Mouse (Mus musculus) left cerebral cortex, postnatal 36 days (tissue): ENCODE results near the gene E2f1. TPM values are rescaled to one million over a fixed set of nuclear protein-coding genes. Genes with fewer than 3 reads are reported as not detected.

Experiments
- DNase-seq, 2 experiments: peaks; one replicate each; pipeline ENCODE4 v3.0.0; 2021 to 2022; ENCODE audit warnings: low spot score in 2 of 2, mixed read lengths in 1 of 2
- intact Hi-C: fragments of 180-260 bp; cut with DNase I; formaldehyde crosslinking; loops from one replicate; pipeline ENCODE4 v1.15.1; 2025
- total RNA-seq, 2 experiments: library from RNA; stranded (reverse); gene quantifications; 2 replicates each; pipeline ENCODE4 v1.2.3; 2021

The E2f1 gene
- 10 to 100 TPM; 10.2 to 14.6 TPM for total RNA-seq

DNA sequence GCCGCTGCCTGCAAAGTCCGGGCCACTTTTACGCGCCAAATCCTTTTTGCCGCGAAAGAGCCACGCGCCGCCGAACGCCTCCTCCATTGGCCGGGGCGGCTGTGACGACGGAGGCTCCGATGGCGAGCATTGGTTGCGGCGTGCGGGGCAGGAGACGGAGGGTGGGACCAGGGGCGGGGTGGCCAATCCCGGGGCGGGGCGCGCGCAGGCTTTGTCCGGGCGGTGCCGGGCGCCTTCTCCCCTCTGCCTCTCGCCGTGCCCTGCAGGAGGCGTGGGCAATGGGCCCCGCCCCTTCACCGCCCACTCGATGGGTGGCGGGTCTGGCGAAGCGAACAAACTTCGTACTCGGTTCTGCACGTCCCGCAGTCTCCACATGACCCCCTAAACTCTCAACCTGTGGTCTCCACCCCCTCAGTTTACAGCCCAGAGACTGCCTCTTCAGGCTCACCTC, at the start of gene E2f1:
Gene E2f1 (minus strand): TSS at position 57 of the 451 bp plus-strand sequence.
- peak; percentile 91 to 92 for DNase-seq
- intact Hi-C loops = no loop called here

DNA sequence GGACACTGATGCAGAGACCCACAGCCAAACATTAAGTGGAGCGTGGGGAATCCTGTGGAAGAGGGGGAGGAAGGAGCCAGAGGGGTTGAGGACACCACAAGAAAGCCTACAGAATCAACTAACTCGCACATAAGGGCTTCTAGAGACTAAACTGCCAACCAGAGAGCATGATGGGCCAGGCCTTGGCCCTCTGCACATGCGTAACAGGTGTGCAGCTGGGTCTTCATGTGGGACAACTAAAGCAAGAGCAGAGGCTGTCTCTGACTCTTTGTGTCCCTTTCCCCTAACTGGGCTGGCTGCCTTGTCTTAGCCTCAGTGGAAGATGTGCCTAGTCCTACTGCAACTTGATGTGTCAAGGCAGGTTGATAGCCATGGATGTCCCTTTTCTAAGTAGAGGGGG, 47.4 kb upstream of the E2f1 start:
- intact Hi-C loops = no loop called here
- DNase-seq = no peak

GRCm38 (mm10) chr2:154615674-154616073, 46.0 kb upstream of the E2f1 start:
- DNase-seq = no peak
- intact Hi-C loops = no loop called here

DNA sequence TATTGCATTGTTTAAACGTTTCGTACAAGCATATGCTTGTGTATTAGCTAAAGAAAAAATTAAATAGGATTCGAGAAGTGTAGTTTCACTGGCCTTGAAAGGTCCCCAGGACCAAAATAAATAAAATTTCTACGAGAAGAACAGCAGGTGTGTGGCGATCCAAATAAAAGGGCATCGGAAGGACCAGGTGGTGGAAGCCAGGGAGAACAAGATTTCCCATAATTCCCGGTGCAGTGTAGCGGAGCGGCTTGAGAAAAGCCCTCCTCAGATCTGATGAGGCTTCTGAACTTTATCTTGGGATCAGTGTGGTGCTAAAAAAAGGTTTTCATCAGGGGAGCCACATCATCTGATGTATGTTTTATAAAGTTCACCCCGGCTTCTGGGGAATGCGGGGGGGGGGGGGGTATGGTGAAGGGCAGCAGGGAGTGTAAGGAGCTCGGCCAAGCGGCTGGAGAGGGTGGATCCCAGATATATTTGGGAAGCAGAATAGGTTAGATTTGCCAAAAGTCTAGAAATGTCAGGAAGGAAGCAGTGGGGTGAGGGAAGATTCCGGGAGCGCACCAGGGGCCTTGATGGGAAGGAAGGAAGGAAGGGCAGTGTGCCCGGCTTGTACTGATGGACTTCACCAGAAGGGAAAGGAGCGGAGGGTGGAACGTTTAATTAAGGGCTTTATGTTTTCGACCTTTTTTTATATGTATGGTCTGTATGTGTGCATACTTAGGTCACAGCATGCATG, 45.3 kb upstream of the E2f1 start:
- no peak for DNase-seq
- intact Hi-C loops = loop anchor here (5.0 kb wide), 1 partner anchor 203 kb away; no protein-coding TSS in a partner anchor

DNA sequence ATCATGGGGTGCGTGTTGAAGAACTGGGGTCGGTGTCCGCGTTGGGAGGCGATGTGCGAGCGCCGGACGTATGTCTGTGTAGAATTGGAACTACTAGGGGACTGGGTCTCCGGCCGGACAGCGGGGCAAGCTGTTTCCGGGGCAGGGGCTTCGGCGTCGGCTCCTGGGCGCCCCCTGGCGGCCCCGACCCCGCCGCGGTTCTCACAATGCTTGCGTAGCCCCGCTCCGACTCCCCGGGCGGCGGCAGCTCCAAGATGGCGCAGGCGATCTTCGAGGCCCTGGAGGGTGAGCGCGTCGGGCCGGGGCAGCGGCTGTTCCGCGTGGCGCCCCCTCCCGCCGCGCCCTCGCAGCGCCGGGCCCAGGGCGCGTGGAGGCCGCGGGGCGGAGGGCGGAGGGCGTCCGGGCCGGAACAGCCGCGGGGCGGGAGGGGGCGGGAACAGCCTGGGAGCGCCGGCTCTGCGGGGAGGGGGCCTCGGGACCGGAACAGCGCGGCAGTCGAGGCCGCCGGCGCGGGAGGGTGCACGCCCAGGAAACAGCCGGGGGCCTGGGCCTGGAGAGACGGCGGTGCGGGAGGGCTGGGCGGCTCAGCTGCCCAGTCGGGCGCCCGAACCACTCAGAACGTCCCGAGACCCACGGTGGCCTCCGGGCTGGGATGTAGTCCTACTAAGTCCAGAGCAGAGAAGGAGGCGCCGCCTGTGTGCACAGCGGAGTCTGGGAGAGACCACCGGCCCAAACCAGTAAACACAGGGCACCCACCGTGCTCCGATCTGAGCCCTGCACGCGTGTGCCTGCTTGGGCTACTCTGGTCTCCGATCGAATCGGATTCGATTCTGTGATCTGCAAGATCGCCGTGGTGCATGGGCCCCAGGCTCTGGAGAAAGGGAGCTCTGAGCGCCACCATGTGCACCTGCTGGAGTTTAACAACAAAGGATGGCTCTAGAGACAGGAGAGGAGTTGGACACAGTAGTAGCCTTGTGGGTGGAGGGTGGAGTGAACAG, 43.7 kb upstream of the E2f1 start, which contains the start of the genes Zfp341 and 4930519P11Rik:
Gene Zfp341 (plus strand): TSS at position 180 of the 998 bp plus-strand sequence.
Gene 4930519P11Rik (minus strand): TSS at position 320 of the 998 bp plus-strand sequence.
- intact Hi-C loops = loop anchor here (1.0 to 5.0 kb wide), 3 partner anchors 29 to 201 kb away; no protein-coding TSS in a partner anchor
- DNase-seq = peak; percentile 88 to 89

DNA sequence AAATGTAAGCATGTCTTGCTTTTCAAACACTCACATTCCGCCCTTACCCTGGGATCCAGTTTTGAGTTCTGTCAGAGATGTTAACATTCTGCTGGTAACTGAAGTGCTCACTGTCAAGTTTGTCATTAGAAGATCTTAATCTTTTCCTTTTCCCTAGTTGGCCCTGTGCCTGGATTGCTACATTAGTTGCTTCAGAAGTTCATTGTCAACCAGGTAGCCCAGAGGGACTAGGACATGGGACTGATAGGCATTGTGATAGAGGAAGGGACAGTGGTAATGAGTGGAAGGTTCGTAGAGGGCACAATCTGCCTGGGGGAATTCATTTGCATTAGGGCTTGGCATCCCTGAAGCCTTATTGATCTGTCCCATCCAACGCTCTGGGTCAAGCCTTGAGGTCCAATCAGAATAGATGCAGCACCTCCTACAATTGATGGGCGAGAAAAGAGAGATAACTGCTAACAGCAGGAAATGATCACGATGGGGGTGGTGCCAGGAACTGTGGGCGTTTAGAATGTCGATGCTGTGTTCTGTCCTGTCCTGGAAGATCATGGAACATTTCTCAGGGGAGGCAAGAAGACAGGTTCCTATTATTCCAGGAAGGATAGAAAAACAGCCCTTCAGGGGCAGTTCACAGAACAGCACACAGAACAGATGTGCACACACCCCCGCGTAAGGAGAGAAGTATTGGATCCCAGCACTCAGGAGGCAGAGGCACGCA, 39.5 kb upstream of the E2f1 start:
- intact Hi-C loops = no loop called here
- no peak for DNase-seq

GRCm38 (mm10) chr2:154606965-154607364, 37.3 kb upstream of the E2f1 start:
- intact Hi-C loops = no loop called here

GRCm38 (mm10) chr2:154604156-154604555, 34.5 kb upstream of the E2f1 start:
- DNase-seq = no peak
- intact Hi-C loops = no loop called here

More at GRCm38 (mm10) chr2:154606965-154607364, 37.3 kb upstream of the E2f1 start:
- DNase-seq = no peak

GRCm38 (mm10) chr2:154603638-154604153, 34.0 kb upstream of the E2f1 start, which contains the start of gene Pxmp4:
Gene Pxmp4 (minus strand): TSS chr2:154603708.
- intact Hi-C loops = no loop called here
- DNase-seq = peak; percentile 98 to 99

DNA sequence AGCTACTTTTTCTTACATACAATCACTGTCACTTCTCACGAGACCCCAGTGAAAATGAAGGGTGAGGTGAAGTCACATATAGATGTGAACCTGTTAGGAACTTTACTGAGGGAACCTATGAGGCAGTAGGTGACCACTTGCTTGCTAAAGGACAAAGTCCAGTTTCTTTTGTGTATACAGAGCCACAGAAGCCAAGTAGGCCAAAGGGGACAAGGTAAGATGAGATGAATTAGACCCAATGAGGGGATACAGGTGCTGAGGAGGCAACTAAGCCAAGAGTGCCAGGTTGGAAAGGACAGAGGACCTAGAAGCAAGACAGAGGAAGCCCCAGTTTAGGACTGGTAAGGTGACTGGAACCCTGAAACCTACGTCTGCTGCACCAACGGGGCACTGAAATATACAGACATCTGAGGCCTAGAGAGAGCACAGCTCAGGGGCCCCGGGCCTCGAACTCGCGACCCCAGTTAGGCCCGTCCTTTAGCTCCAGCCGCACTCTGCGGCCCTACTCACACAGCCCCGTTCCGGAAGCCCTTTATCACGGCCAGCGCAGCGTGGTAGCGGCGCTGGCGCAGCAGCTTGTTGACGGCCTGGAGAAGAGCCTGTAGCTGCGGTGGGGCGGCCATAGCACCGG, 33.4 kb upstream of the E2f1 start:
- no peak for DNase-seq
- intact Hi-C loops = no loop called here

DNA sequence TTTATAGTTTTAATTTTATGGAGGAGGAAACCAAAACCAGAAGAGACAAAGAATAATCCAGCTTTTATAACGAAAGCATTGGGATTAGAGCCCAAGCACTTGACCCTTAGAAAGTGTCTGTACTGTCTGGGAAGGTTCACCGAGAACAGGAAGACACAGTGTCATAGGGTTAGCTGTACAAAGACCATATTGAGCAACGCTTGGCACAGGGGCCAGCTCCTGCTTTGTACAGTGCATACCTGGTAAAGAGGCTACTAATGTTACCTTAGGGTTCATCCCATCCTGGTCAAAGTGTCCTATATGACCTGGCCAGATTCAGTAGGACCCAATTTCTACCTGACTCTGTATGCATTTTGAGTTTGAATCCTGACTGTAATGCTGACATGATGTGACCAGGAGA, 31.6 kb upstream of the E2f1 start:
- DNase-seq = no peak
- intact Hi-C loops = no loop called here

DNA sequence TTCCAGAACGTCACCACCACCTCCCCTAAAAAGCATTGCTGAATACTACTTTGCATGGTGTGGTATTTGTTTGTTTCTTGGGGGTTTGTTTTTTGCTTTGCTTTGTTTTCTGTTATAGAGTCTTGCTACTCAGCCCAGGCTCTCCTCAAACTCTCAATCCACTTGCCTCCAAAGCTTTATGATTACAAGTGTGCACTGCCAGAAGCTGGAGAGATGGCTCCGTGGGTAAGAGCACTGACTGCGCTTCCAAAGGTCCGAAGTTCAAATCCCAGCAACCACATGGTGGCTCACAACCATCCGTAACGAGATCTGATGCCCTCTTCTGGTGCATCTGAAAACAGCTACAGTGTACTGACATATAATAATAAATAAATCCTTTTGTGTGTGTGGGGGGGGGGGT, 30.9 kb upstream of the E2f1 start:
- intact Hi-C loops = no loop called here

GRCm38 (mm10) chr2:154597399-154597798, 27.7 kb upstream of the E2f1 start:
- DNase-seq = no peak
- intact Hi-C loops = no loop called here

More for the DNA sequence above, 30.9 kb upstream of the E2f1 start:
- no peak for DNase-seq

GRCm38 (mm10) chr2:154595775-154596174, 26.1 kb upstream of the E2f1 start:
- DNase-seq = peak in 1 of 2 experiments; percentile 37
- intact Hi-C loops = no loop called here

GRCm38 (mm10) chr2:154593025-154593424, 23.3 kb upstream of the E2f1 start:
- intact Hi-C loops = no loop called here

GRCm38 (mm10) chr2:154591239-154591638, 21.5 kb upstream of the E2f1 start:
- no peak for DNase-seq
- intact Hi-C loops = no loop called here

More at GRCm38 (mm10) chr2:154593025-154593424, 23.3 kb upstream of the E2f1 start:
- no peak for DNase-seq

- no peak for DNase-seq
- intact Hi-C loops = no loop called here
Observed at GRCm38 (mm10) chr2:154589051-154589450, 19.4 kb upstream of the E2f1 start.

DNA sequence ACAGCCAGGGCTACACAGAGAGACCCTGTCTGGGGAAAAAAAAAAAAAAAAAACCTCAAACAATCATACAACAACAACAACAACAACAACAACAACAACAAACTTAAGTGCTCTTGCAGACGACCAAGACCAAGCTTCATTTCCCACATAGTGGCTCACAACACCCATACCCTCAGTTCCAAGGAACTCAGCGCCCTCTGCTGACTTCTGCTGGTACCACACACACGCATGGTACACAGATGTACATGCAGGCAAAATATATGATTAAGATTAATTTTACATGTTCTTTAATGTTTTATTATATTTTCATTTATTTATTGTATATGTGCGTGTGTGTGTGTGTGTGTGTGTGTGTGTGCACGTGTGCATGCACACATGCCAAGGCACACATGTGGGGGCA, 16.7 kb upstream of the E2f1 start:
- no peak for DNase-seq
- intact Hi-C loops = no loop called here
